Mouse (Mus musculus): ENCODE results near the gene Itfg2.

DNA sequence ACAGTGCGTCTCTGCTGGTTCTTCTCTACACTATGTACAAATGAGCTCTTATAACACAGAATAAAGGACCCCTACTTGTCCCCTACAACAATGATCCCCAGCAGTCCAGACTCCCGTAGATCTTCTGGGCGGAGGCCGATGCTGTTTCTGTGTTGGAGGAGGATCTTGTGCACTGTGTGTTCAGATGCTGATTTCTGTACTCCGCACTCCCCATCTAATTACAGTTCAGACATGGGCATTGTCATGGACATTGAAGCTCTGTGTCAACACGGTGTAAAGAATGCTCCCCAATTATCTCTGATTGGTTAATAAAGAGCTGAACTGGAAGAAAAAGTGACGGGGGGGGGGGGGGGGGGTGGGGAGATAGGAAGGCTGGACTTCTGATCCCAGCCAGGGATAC lies 41.3 kb upstream of the Itfg2 start:
- TF ChIP-seq POLR2A (IDR thresholded peaks at IDR 0.05; ENCODE audit: borderline replicate concordance, insufficient read depth, low read length), result no peak
- TF ChIP-seq CTCF (IDR thresholded peaks at IDR 0.05; ENCODE audit: borderline replicate concordance, insufficient read depth, low read depth, low read length), result no peak

Measured in cerebellum, adult 2 months (tissue).